Mouse (Mus musculus) forebrain, embryonic 12.5 days (tissue): ENCODE results near the gene Dock9. TPM values are rescaled to one million over a fixed set of nuclear protein-coding genes. Genes with fewer than 3 reads are reported as not detected.
"Not testable (repeated sequence)": the region's sequence is repeated elsewhere in the genome, so short reads cannot be mapped to it uniquely, and the experiment has no call there.

Experiments
- ATAC-seq: fragments of 200-750 bp; cut with Nextera tagmentation; 2 replicates; pipeline ENCODE4 v1.8.0; 2017; ENCODE audit warnings: moderate TSS enrichment; ENCODE audit not compliant: low FRiP score
- H3K27ac ChIP-seq: fragments of 300-500 bp; sonication (generic); 2 replicates; pipeline ENCODE4 v1.5.1; 2016; ENCODE audit warnings: mild to moderate bottlenecking
- H3K27me3 ChIP-seq: fragments of 300-500 bp; sonication (generic); 2 replicates; pipeline ENCODE4 v1.6.1; 2016; ENCODE audit warnings: mild to moderate bottlenecking
- H3K36me3 ChIP-seq: fragments of 300-500 bp; sonication (generic); replicated peaks from 2 replicates; pipeline ENCODE4 v1.6.1; 2016; ENCODE audit warnings: mild to moderate bottlenecking
- H3K4me1 ChIP-seq: fragments of 300-500 bp; sonication (generic); 2 replicates; pipeline ENCODE4 v1.6.1; 2016
- H3K4me2 ChIP-seq: fragments of 300-500 bp; sonication (generic); 2 replicates; pipeline ENCODE4 v1.6.1; 2016; ENCODE audit warnings: mild to moderate bottlenecking, moderate library complexity
- H3K4me3 ChIP-seq: fragments of 300-500 bp; sonication (generic); replicated peaks from 2 replicates; pipeline ENCODE4 v1.5.1; 2016; ENCODE audit warnings: mild to moderate bottlenecking
- H3K9ac ChIP-seq: fragments of 300-500 bp; sonication (generic); 2 replicates; pipeline ENCODE4 v1.6.1; 2016; ENCODE audit warnings: mild to moderate bottlenecking
- H3K9me3 ChIP-seq: fragments of 300-500 bp; sonication (generic); 2 replicates; pipeline ENCODE4 v1.6.1; 2016
- WGBS: fragments of 180-500 bp; shearing (Covaris S2); methylation state at CpG from one replicate; pipeline ENCODE4 v1.1.7; 2016; 5-methylcytosine and 5-hydroxymethylcytosine counted together
- polyA plus RNA-seq: library from polyadenylated mRNA; unstranded; fragments of >200 nt; fragmentation: Nextera tagmentation; extraction: Ambion mirVana; gene quantifications from 2 replicates; pipeline ENCODE4 v1.2.1, GENCODE M21; 2016

Dock9 gene
- polyA plus RNA-seq, 1 experiment from 2014 or later = 4.8 TPM

GRCm38 (mm10) chr14:121727996-121728395 lies 69.6 kb downstream of the Dock9 start:
- WGBS = 83% methylated on average over 8 of the region's 8 CpGs
- Histone ChIP-seq H3K9ac (no peak overlapping the region), H3K36me3 (no peaks in the 10 kb centered on the region), H3K27me3 (no peaks in the 10 kb centered on the region), H3K4me3 (no peak overlapping the region), H3K4me2 (no peak overlapping the region), H3K4me1 (peaks cover 9% of the 10 kb centered on the region), H3K9me3 (no peaks in the 10 kb centered on the region), H3K27ac (no peak overlapping the region)
- no peak for ATAC-seq

GRCm38 (mm10) chr14:121724501-121724900 lies 73.1 kb downstream of the Dock9 start:
- no peaks in the 10 kb centered on the region for H3K36me3 ChIP-seq
- no peaks in the 10 kb centered on the region for H3K9me3 ChIP-seq
- H3K27ac ChIP-seq = no peak overlapping the region
- ATAC-seq = no peak
- peaks cover 11% of the 10 kb centered on the region for H3K4me1 ChIP-seq
- WGBS = 88% methylated on average over 8 of the region's 8 CpGs
- H3K9ac ChIP-seq = no peak overlapping the region
- H3K4me3 ChIP-seq = no peak overlapping the region
- H3K27me3 ChIP-seq = no peaks in the 10 kb centered on the region
- no peak overlapping the region for H3K4me2 ChIP-seq

- WGBS = 15% methylated on average over 8 of the region's 8 CpGs
- Histone ChIP-seq H3K27ac (no peak overlapping the region), H3K4me3 (no peak overlapping the region), H3K36me3 (no peaks in the 10 kb centered on the region), H3K4me1 (peaks cover 11% of the 10 kb centered on the region), H3K27me3 (no peaks in the 10 kb centered on the region), H3K9me3 (no peaks in the 10 kb centered on the region), H3K9ac (no peak overlapping the region), H3K4me2 (no peak overlapping the region)
- no peak for ATAC-seq
Measured at GRCm38 (mm10) chr14:121722774-121723173, 74.9 kb downstream of the Dock9 start.

GRCm38 (mm10) chr14:121721431-121721830 lies 76.2 kb downstream of the Dock9 start:
- Histone ChIP-seq H3K27ac (no peak overlapping the region), H3K4me3 (no peak overlapping the region), H3K4me1 (peaks cover 11% of the 10 kb centered on the region), H3K4me2 (no peak overlapping the region), H3K36me3 (no peaks in the 10 kb centered on the region), H3K9ac (no peak overlapping the region), H3K9me3 (no peaks in the 10 kb centered on the region), H3K27me3 (no peaks in the 10 kb centered on the region)
- 83% methylated on average over 5 of the region's 5 CpGs for WGBS
- ATAC-seq = no peak

GRCm38 (mm10) chr14:121719638-121720601 lies 77.7 kb downstream of the Dock9 start:
- WGBS = 87% methylated on average over 9 of the region's 9 CpGs
- no peak overlapping the region for H3K4me3 ChIP-seq
- no peaks in the 10 kb centered on the region for H3K27me3 ChIP-seq
- H3K4me1 ChIP-seq = peaks cover 11% of the 10 kb centered on the region
- H3K36me3 ChIP-seq = no peaks in the 10 kb centered on the region
- no peak for ATAC-seq
- H3K4me2 ChIP-seq = no peak overlapping the region
- no peak overlapping the region for H3K9ac ChIP-seq
- H3K27ac ChIP-seq = no peak overlapping the region
- no peaks in the 10 kb centered on the region for H3K9me3 ChIP-seq

GRCm38 (mm10) chr14:121714799-121715198 lies 82.8 kb downstream of the Dock9 start:
- not testable (repeated sequence) for H3K4me3 ChIP-seq, H3K4me2 ChIP-seq, H3K36me3 ChIP-seq, ATAC-seq, H3K27ac ChIP-seq, H3K9me3 ChIP-seq, H3K9ac ChIP-seq
- H3K27me3 ChIP-seq = peaks cover 17% of the 10 kb centered on the region
- 88% methylated on average over 3 of the region's 3 CpGs for WGBS
- H3K4me1 ChIP-seq = peaks cover 21% of the 10 kb centered on the region

- peak overlapping the region; percentile 71; the same call in 1 of the 2 replicates for H3K27ac ChIP-seq
- 0 out of 2 replicates have a peak, but pooled peaks have one; percentile 2 for ATAC-seq
- WGBS = 35% methylated on average over 2 of the region's 2 CpGs
Measured at GRCm38 (mm10) chr14:121714268-121714667, 83.4 kb downstream of the Dock9 start.

GRCm38 (mm10) chr14:121713830-121714197 lies 83.8 kb downstream of the Dock9 start:
- Histone ChIP-seq H3K27ac (peak overlapping the region; percentile 71), H3K36me3 (no peaks in the 10 kb centered on the region), H3K4me2 (0 out of 2 replicates have a peak overlapping the region, but pooled peaks have one; percentile 24), H3K4me3 (no peak overlapping the region), H3K4me1 (peaks cover 21% of the 10 kb centered on the region), H3K9ac (no peak overlapping the region), H3K9me3 (no peaks in the 10 kb centered on the region), H3K27me3 (peaks cover 17% of the 10 kb centered on the region)
- 27% methylated on average over 4 of the region's 4 CpGs for WGBS
- ATAC-seq = no peak

More at GRCm38 (mm10) chr14:121714268-121714667, 83.4 kb downstream of the Dock9 start:
- H3K9ac ChIP-seq = no peak overlapping the region
- no peak overlapping the region for H3K4me3 ChIP-seq
- no peaks in the 10 kb centered on the region for H3K36me3 ChIP-seq
- peaks cover 17% of the 10 kb centered on the region for H3K27me3 ChIP-seq
- no peak overlapping the region for H3K4me2 ChIP-seq
- H3K9me3 ChIP-seq = no peaks in the 10 kb centered on the region
- peaks cover 21% of the 10 kb centered on the region for H3K4me1 ChIP-seq

GRCm38 (mm10) chr14:121713166-121713829 lies 84.3 kb downstream of the Dock9 start:
- 3% methylated on average over 7 of the region's 7 CpGs for WGBS
- peak; percentile 92 for ATAC-seq
- Histone ChIP-seq H3K36me3 (no peaks in the 10 kb centered on the region), H3K9me3 (no peaks in the 10 kb centered on the region), H3K27me3 (peaks cover 17% of the 10 kb centered on the region), H3K4me2 (peak overlapping the region; percentile 24), H3K27ac (peak overlapping the region; percentile 71), H3K4me1 (peaks cover 21% of the 10 kb centered on the region), H3K9ac (no peak overlapping the region), H3K4me3 (no peak overlapping the region)

GRCm38 (mm10) chr14:121711089-121711826 lies 86.4 kb downstream of the Dock9 start:
- Histone ChIP-seq H3K27me3 (peaks cover 17% of the 10 kb centered on the region), H3K4me2 (no peak overlapping the region), H3K36me3 (no peaks in the 10 kb centered on the region), H3K4me1 (peaks cover 28% of the 10 kb centered on the region), H3K9me3 (no peaks in the 10 kb centered on the region), H3K4me3 (no peak overlapping the region), H3K27ac (no peak overlapping the region), H3K9ac (no peak overlapping the region)
- WGBS = 72% methylated on average over 14 of the region's 14 CpGs
- no peak for ATAC-seq

GRCm38 (mm10) chr14:121710130-121710529 lies 87.5 kb downstream of the Dock9 start:
- no peak overlapping the region for H3K4me2 ChIP-seq
- H3K9ac ChIP-seq = no peak overlapping the region
- no peak overlapping the region for H3K27ac ChIP-seq
- H3K27me3 ChIP-seq = peaks cover 17% of the 10 kb centered on the region
- no peaks in the 10 kb centered on the region for H3K36me3 ChIP-seq
- ATAC-seq = no peak
- H3K9me3 ChIP-seq = no peaks in the 10 kb centered on the region
- WGBS = 72% methylated on average over 3 of the region's 3 CpGs
- H3K4me3 ChIP-seq = no peak overlapping the region
- H3K4me1 ChIP-seq = peaks cover 28% of the 10 kb centered on the region

- peak; percentile 62; the same call in 1 of the 2 replicates for ATAC-seq
- 3% methylated on average over 2 of the region's 2 CpGs for WGBS
Measured at GRCm38 (mm10) chr14:121708244-121708643, 89.4 kb downstream of the Dock9 start.

More at GRCm38 (mm10) chr14:121708244-121708643, 89.4 kb downstream of the Dock9 start:
- Histone ChIP-seq H3K4me2 (no peak overlapping the region), H3K27me3 (peaks cover 17% of the 10 kb centered on the region), H3K4me3 (no peak overlapping the region), H3K9me3 (no peaks in the 10 kb centered on the region), H3K27ac (no peak overlapping the region; the same call in 1 of the 2 replicates), H3K4me1 (peaks cover 16% of the 10 kb centered on the region), H3K9ac (no peak overlapping the region), H3K36me3 (no peaks in the 10 kb centered on the region)
